Mouse (Mus musculus) lung, postnatal 10 days (tissue): ENCODE measurements around the gene Olfr341.

Experiments
- DNase-seq: peaks from one replicate; pipeline ENCODE4 v3.0.0; 2021

The Olfr341 gene

DNA sequence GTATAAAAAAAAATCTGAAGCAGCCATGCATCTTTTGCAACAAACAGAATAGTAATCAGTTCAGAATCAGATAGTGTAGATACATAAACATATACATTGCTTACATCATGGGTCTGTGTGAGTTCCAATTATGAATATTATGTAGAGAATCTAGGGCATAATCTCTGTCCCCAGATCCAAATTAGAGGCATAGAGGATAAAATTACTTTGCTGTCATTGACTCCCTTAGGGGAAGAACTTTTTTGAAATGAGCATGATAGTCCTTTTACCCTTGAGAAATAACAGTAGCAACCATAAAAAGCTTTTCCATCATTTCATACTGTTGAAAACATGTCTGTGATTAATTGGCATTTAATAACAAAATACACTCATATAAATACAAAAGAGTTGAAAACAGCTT, at the start of gene Olfr341:
Gene Olfr341, minus strand, starts transcription at position 101 of the 400 bp plus-strand sequence.
- no peak for DNase-seq

DNA sequence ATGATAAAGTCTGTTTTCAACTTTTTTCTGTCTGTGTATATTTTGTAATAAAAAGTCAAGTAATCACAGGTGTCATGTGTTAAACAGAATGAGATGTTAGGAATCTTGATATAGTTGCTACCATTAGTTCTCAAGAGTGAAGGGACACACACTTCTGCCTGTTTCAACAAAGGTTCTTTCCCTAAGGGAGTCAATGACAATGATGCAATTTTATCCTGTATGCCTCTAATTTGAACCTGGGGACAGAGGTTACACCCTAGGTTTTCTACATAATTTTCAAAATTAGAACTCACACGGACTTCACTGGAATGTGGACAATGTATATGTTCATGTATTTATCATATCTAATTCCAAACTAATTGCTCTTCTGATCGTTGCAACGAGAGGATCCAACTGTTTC, 42.4 kb upstream of the Olfr341 start, which contains the start of gene Olfr342:
Gene Olfr342, plus strand, starts transcription at position 301 of the 400 bp plus-strand sequence.
- no peak for DNase-seq

DNA sequence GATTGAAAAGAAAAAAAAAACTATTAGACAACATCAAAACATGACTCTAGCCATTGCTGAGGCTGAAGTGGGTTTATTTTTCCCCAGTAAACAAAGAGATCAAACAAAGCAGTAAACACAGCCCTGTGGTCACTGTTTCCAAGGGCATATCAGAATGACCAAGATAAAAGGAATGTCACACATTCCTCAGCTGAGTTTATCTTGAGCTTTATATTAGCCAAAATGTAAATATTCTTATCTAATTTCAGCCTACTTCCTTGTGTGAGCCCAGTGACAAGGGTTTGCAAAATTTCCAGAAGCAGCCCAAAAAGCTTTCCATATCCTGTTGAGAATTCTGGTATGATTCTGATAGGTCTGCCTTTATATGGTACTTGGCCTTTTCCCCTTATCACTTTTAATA, 8.6 kb downstream of the Olfr341 start:
- DNase-seq = no peak

DNA sequence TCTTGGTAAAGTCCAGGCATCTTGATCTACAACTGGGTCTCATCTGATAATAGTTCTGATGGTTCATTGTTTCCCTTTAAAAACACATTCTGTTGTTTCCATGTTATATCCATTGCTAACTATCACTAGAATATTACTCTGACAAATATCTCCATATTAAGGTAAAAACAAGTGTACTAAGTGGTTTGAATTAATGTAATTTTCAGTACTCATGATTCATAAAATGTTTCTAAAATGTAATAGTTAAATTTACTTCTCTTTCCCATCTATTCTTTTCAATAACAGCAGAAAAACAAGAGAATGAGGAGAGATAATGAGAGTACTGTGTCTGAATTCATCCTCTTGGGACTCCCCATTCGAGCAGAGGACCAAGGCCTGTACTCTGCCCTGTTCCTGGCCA, 30.0 kb downstream of the Olfr341 start, which contains the start of gene Olfr340:
Gene Olfr340, plus strand, starts transcription at position 301 of the 400 bp plus-strand sequence.
- DNase-seq = no peak
